Mouse (Mus musculus) T-helper 1 cell (primary cell): ENCODE data around the gene Bmpr1a.
"Not testable (repeated sequence)": the region's sequence is repeated elsewhere in the genome, so short reads cannot be mapped to it uniquely, and the experiment has no call there.

Source experiments
- in situ Hi-C: fragments of 300-600 bp; cut with MboI, MseI; formaldehyde crosslinking; loops from one replicate; pipeline ENCODE4 v1.15.1; 2025; ENCODE audit warnings: high pct_unique_total_duplicates

Bmpr1a gene

DNA sequence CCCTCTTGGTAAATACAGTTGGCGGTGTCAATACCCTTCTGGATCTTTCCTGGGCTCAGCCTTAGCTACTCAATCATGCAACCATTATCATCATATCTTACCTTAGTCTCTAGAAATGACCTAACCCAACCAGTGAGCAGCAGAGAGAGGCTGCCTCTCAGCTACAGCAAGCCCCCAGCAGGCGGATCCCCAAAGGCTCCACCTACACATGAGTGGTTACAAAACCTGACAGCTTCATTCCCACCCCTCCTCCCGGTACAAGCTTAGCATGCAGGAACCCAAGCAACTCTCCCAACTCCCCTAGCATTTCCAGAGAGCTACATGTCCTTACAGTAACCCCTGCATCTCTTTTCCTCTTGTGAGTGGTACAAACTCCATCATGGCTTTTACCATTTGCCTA, 103.1 kb downstream of the Bmpr1a start:
- in situ Hi-C loops: loop anchor here (10.0 kb wide), 1 partner anchor 375 kb away; no protein-coding TSS in a partner anchor

DNA sequence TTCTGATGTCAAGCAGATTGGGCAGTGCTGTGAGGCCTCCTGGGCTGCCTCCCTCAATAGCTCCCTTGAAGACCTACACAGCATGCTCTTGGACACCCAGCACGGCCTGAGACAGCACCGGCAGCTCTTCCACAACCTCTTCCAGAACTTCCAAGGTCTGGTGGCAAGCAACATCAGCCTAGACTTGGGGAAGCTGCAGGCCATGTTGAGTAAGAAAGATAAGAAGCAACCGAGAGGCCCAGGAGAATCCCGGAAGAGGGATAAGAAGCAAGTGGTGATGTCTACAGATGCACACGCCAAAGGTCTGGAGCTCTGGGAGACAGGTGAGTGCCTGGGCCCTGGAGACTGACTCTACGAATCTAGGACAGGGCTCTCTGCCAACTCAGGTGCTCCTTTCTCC, 103.8 kb downstream of the Bmpr1a start:
- in situ Hi-C loops: loop anchor here (5.0 kb wide), 1 partner anchor 322 kb away; no protein-coding TSS in a partner anchor

DNA sequence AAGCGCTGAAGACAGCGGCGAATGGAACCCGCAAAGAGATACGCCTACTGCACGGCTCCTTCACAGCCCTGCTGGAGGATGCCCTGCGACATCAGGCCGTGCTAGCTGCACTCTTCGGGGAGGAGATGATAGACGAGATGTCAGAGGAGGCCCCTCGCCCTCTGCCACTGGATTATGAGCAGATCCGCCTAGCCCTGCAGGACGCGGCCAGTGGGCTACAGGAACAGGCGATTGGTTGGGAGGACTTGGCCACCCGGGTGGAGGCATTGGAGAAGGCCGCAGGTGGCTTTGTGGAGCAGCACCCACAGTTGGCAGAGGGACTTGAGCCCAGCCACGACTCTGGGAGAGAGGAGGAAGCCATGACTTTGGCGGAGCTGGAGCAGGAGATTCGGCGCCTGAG, 104.2 kb downstream of the Bmpr1a start:
- in situ Hi-C loops: loop anchor here (5.0 kb wide), 1 partner anchor 322 kb away; no protein-coding TSS in a partner anchor

DNA sequence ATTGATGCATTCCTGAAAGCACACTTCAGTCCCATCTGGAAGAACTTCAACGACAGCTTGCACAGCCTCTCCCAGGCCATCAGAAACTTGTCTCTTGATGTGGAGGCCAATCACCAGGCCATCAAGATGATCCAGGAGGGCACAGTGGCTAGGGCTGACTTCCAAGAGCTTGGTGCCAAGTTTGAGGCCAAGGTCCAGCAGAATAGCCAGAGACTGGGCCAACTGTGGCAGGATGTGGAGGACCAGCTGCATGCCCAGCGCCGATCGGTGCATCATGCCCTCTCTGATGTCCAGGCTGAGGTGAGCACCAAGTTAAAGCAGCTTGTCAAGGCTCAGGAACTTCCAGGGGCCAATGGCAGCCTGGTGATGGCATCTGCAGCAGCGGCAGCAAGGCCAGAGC, 105.3 kb downstream of the Bmpr1a start:
- in situ Hi-C loops: loop anchor here (5.0 kb wide), 1 partner anchor 321 kb away; no protein-coding TSS in a partner anchor

DNA sequence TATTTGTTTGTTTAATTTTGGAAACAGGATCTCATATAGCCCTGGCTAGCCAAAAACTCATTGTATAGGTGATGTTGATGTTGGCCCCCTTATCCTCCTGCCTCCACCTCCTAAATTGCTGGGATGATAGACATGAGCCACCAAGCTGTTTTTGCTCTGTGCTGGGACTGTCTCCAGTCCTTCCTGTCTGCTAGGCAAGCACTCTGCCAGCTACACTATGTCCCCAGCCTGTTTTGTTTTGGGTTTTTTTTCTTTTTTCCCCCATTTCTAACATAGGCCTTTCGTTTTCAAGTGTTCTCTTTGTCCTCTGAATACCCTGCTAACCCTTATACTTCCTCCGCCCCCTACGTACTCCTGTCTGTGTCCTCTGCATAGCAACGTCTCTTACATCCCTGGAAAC, 109.8 kb downstream of the Bmpr1a start:
- in situ Hi-C loops: no loop called here

DNA sequence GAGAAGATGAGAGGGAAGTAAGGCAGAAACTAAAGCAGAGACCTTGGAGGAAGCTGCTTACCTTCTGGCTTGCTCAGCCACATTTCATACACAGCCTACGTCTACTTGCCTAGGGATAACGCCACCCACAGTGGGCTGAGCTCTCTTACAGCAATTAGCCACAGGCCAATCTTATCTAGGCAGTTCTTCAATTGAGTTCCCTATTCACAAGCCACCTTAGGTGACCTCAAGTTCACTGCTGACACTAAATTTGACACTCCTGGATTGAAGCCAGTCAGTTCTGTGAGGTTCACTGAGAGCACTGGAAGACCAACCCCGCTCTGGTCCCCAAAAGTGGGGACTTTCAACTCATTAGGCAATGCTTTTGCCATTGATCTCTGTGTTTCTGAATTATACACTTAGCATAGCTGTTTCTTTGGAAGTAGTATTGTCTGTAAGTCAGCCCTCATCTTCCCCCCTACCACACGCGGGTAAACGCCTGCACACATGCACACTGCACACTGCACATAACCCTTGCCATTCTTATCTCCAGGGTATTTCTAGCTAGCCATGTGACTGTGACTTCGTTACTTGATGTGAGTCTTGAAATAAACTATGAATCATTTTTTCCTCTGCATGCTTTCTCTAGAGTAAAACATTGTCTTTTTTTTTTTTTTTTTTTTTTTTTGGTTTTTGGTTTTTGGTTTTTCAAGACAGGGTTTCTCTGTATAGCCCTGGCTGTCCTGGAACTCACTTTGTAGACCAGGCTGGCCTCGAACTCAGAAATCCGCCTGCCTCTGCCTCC, 120.0 kb downstream of the Bmpr1a start:
- in situ Hi-C loops: no loop called here

DNA sequence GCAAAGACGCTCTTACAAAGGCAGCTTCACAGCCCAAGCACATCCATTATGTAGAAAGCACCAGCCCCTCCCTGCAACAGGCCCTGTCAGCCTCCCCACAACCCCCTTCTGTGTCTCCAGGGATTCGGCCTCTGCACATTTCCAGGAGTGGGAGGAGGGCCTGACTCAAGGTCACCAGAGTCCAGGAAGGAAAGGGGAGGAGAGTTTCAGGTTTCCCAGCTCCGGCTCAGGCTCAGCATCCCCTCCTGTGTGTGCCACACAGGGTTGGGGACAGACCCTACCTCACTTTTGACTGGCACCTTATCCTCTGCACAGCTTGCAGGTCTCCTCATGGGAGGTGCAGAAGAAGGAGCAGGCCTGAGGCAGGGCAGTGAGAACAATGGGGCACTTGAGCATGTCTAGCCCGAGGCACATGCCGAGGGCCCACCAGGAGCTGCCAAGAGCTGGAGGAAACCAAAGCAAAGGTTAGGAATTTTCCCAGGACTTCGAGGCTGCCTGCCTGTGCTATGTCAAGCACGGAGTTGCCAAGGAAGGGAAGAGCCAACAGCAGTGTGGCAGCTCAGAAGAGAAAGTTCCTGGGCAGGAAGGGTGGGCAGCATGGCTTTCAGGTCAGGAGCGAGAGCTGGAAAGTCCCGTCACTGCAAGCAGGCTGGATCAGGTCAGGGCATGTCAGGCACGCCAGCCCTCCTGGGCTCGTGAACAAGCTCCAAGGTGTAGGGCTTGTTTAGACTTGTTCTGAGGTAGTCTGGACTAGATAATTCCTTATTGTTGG, 124.4 kb downstream of the Bmpr1a start:
- in situ Hi-C loops: no loop called here

DNA sequence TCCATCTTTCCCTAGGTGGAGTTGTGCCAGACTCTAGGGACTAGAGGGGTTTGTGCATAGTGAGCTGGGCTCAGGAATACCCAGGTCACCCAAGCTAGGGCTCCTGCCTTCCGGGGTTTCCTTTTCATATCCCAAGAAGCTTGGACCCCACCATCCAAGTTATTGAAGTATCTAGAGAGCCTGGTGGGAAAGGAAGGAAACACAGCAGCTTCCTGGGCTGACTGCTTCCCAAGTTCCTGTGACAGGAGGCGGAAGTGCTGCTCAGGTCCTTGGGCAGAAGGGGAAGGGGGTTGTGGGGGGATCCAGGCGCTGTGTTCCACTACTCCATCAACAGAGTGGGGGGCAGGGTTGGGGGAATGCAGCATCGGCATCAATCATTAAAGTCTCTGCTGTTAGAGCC, 126.0 kb downstream of the Bmpr1a start:
- in situ Hi-C loops: no loop called here

DNA sequence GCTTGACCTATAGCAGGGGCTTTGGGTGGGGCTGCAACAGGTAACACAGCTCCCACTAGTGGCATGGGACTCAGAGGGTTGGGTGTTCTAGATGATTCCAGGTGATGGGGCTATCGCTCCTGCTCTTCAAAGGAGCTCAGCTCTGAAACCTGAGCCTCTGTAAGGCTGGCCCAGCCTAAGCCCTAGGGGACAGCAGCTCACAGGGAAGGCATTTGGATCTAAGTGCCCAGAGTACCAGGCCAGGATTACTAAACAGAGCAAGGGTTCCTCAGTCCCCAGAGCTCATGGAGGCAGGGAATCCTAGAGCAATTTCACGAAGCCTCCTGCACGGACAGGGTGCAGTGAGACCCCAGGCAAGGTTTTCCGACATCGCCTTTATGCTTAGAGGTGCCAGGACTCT, 127.2 kb downstream of the Bmpr1a start:
- in situ Hi-C loops: no loop called here

DNA sequence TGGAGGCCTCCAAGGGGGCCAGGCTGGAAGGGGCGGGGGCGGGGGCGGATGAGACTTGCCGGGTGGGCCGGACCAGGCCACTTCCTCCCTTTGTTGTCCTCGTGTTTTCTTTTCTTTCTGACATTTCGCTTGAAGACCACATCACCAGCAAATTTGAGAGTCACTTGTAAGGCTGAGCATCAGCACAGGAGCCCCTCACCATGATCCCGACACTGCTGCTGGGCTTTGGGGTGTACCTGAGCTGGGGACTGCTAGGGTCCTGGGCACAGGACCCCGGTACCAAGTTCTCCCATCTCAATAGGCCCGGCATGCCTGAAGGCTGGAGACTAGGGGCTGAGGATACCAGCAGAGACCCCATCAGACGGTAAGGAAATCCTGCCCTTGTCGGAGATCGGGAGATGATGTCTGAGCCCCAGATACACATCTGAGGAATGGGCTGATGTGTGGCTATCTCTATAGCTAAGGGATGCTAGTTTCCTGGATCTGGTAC, 127.7 kb downstream of the Bmpr1a start, which contains the start of gene Mmrn2:
Gene Mmrn2, plus strand, starts transcription at position 51 of the 490 bp plus-strand sequence.
- in situ Hi-C loops: no loop called here

DNA sequence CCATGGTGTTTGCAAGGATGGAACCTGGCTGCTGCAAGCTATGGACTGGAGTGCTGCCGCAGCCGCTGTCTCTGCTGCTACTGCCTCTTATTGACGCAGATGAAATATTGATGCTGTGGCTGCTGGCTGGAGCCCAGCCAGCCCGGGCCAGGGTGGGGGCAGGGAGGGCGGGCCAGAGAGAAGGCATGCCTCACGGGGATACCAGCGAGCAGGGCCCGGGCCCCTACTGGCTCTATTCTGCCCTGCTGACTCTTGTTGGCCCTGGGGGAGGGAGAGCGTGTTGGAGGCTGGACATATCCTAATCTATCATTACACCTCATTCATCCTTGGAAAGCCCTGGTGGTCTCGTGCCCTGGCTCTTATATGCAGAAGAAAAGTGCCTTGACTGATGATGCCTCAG, 128.6 kb downstream of the Bmpr1a start, which contains the start of gene Sncg:
Gene Sncg, minus strand, starts transcription at position 213 of the 400 bp plus-strand sequence.
- in situ Hi-C loops: no loop called here

DNA sequence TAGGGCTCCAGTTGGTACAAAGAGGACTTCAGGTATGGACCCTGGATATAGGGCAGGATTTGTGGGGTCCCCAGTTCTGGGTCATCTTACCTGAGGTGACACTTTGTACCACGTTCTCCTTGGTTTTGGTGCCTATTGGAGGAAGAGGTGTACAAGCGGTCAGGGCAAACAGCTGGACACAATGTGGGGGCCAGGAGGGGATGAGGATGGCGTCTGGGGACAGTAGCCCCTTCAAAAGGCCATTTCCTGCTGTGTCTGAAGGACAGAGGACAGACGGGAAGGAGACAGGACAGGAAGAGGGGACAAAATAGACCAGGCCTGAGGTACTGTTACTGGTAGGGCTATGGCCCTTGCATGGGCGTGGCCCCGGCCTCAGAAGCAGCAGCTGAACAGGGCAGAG, 129.6 kb downstream of the Bmpr1a start:
- in situ Hi-C loops: no loop called here

DNA sequence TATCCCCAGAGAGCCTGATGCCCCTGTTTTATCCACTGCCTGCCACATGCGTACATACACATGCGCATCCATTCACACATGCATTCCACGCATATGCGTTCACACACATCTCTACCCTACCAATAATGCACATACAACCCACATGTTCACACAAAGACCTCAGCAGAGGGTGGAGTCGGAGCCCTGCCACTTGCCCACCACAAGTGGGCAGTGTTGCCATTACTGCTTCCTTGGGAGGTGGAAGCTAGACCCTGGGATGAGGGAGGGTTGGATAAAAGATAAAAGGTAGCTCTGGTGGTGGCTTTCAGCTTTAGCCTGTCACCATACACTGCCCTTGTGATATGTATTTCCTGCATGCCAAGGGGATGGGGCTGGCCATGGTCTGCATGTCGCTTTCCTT, 130.5 kb downstream of the Bmpr1a start:
- in situ Hi-C loops: no loop called here

DNA sequence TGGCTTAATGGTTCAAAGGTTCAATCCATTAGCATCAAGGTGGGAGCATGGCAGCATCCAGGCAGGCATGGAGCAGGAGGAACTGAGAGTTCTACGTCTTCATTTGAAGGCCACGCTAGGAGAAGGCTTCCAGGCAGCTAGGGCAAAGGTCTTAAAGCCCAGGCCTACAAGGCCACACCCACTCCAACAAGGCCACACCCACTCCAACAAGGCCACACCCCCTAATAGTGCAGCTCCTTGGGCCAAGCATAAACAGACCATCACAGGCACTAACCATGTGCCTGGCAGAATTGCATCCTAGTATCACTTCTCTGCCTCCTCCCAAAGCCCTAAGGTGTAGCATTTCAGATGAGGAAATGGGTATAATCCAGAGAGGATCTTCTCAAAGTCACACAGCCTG, 131.4 kb downstream of the Bmpr1a start:
- in situ Hi-C loops: no loop called here

DNA sequence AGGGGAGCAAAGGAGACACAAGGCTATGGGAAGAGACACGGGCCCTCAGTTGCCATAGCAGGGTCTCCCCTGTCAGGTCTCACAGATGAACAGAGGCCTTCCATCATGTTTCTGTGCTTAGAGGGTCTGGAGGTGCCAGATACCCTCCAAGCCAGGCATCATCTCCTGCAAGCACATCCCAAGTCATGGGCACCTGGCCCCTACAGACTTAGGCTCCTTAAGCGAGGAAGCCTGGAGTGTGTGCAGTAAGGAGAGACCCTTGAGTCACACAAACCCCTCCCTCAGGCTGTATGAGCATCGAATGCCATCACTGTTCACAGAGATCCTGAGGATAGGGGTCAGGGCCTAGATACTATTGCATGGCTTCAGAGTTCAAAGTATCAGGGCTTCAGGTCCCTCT, 132.2 kb downstream of the Bmpr1a start:
- in situ Hi-C loops: no loop called here

DNA sequence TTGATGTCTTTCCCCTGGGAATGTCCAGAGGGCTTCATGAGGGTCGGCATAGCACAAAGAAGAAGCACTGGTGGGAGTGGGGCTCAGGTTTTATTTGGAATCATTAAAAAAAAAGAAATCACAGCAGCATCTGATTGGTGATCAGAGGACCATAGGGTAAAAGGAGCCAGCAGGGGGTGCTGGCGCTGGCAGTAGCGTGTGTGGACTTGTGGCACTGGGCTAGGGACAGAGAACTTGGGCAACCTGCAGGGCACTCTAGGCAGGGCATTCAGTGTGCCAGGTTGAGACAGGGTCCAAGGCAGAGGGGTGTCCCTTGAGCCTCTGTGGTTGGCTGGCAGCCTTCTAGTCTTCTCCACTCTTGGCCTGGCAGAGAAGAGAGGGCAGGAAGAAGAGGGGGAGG, 132.9 kb downstream of the Bmpr1a start:
- in situ Hi-C loops: no loop called here

DNA sequence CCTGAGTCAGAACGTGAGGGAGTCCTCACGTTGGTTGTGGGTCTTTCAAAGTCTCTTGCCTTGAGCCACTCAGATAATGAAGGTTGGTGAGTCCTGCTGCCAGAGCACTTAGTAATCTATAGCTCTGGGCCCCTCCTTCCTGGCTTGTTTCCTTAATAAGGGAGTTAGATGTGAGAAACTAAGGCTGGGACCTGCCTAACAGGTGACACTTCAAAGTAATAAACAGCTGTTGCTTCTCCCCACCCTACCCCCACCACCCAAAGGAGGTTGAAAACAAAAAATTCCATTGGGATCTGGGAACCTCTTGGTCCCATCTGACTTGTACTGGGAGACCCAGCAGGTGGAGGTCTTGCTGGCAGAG, 138.0 kb downstream of the Bmpr1a start:
- in situ Hi-C loops: no loop called here

DNA sequence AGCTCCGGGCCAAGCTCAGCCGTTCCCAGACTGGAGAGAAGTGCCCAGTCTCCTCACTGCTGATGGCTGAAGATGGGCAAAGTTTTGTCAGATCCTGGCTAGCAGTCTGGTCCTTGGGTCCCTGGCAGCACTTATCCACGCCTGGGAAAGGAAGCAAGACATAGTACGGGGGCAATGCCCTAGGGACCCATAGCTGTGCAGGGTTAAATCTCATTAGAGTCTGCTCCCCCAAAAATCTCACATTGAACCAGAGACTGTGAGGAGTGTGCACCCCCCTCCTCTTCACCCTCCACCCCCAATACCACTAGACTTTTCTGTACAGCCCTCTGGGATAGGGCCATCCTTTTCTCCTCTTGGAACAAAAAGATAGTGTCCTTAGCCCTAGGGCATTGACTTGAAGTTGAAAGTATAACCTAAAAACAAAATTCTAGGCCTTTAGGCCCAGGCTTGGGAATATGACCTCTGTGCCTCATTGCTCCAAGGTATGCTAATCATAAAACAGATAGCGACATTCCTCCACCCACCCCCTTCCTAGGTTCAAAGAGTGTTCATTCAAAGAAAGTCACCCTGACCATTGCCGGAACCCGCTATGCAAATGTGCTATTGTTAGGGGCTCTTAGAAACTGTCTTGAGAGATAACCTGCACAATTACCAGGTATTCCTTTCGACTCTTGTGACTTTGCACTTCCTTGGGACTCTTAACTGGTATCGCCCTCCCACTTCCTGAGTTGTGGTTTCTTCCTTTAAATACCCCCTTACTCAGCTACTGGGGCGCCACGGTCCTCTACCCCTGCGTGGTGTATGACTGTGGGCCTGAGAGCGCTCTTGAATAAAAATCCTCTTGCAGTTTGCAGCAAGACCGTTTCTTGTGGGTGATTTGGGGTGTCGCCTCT, 138.6 kb downstream of the Bmpr1a start:
- in situ Hi-C loops: not testable (repeated sequence)

DNA sequence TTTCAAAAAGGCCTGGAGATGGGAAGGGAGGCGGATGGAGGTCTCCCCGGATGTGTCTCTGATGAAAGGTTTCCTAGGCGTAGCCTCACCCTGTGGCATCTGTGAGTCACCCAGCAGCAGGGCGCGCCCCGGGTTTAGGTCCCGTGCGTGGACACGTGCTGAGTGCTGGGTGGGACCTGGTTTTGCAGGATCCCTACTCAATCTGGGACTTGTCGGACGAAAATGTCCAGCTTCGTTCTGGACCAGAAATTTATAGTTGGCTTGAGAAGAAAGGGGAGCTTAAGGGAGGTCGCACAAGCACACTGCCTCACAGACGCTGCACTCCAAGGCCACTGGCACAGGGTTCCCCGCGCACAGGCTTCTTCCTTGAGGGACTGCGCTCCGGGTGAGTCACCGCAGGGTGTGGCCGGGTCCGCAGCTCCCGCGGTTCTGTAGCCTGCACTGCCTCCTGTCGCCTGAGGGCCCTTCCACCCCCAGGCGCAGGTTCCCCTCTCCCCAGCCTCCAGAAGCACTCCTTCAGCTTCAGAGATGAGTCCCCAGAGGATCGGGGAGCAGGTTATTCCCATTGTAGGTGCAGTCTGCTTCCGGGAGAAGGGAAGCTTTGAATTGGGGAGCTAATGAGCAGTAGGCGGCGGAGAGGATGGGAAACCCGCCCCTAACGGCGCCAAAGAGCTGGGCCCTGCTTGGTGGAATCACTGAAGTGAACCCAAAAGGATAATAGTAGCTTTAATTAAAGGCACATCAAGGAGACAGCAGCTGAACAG, 139.5 kb downstream of the Bmpr1a start:
- in situ Hi-C loops: no loop called here

DNA sequence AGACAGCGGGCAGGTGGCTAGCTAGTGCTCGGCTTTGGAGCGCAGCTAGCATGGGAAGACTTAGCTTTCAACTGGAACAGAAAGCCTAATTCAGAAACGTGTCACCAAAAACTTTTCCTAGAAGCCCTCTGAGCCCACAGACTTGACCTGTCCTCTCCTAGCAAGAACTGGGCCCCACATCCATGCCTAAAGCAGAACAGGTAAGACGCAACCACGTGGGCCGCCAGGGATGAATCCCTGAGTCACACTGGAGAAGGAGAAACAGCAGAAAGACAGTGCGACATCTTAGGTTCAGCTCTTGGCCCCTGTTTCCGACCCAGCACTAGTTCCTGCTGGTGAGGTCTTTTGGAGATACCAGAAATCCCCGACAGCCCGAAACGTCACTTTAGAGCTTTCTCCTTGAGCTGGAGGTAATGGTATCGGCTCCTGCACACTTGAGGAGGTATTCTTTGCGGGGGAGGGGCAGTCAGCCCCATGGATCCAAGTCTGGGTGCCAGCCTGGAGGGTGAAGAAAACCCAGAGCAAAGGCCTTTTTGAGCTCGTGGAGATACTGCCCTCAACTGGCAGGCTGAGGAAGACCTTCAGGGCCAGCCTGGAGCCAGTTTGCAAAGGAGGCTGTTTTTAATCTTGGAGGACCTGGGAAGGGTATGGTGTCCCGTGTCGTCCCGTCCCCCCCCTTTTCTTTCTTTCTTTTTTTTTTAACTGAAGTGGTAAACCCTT, 140.3 kb downstream of the Bmpr1a start:
- in situ Hi-C loops: no loop called here
